Mouse (Mus musculus): ENCODE measurements around the gene Tysnd1. TPM values are rescaled to one million over a fixed set of nuclear protein-coding genes. Genes with fewer than 3 reads are reported as not detected.

The Tysnd1 gene
- polyA plus RNA-seq, 1 experiment from 2014 or later = 37.4 TPM

- Histone ChIP-seq H3K4me1 (no peaks in the 10 kb centered on the region), H3K4me3 (no peak overlapping the region), H3K9me3 (replicated peaks) (no peaks in the 10 kb centered on the region), H3K27me3 (no peaks in the 10 kb centered on the region; the same call in 1 of the 2 replicates), H3K27ac (no peak overlapping the region), H3K9ac (no peak overlapping the region), H3K4me2 (replicated peaks) (no peak overlapping the region), H3K36me3 (no peaks in the 10 kb centered on the region)
- ATAC-seq (ENCODE audit: low FRiP score) = no peak
- 70% methylated on average over 3 of the region's 3 CpGs for WGBS
These were observed 26.9 kb downstream of the Tysnd1 start for GRCm38 (mm10) chr10:61722215-61722614.

- ATAC-seq (ENCODE audit: low FRiP score) = no peak
- 77% methylated on average over 6 of the region's 6 CpGs for WGBS
- no peaks in the 10 kb centered on the region for H3K9me3 ChIP-seq (replicated peaks)
These were observed 28.0 kb downstream of the Tysnd1 start for GRCm38 (mm10) chr10:61723271-61723670.

GRCm38 (mm10) chr10:61729181-61729580 is 33.9 kb downstream of the Tysnd1 start:
- Histone ChIP-seq H3K4me1 (no peaks in the 10 kb centered on the region), H3K9ac (no peak overlapping the region), H3K27ac (no peak overlapping the region), H3K27me3 (no peaks in the 10 kb centered on the region), H3K4me3 (no peak overlapping the region), H3K9me3 (replicated peaks) (peaks cover 3% of the 10 kb centered on the region; the same call in 1 of the 2 replicates), H3K4me2 (replicated peaks) (no peak overlapping the region), H3K36me3 (no peaks in the 10 kb centered on the region)
- WGBS = 82% methylated on average over 11 of the region's 11 CpGs
- ATAC-seq (ENCODE audit: low FRiP score) = no peak

More at GRCm38 (mm10) chr10:61723271-61723670, 28.0 kb downstream of the Tysnd1 start:
- no peak overlapping the region for H3K27ac ChIP-seq
- H3K9ac ChIP-seq = no peak overlapping the region
- H3K4me2 ChIP-seq (replicated peaks) = no peak overlapping the region
- no peaks in the 10 kb centered on the region for H3K27me3 ChIP-seq
- H3K36me3 ChIP-seq = no peaks in the 10 kb centered on the region
- H3K4me1 ChIP-seq = no peaks in the 10 kb centered on the region
- H3K4me3 ChIP-seq = no peak overlapping the region

GRCm38 (mm10) chr10:61730171-61730570 is 34.9 kb downstream of the Tysnd1 start:
- H3K4me1 ChIP-seq = no peaks in the 10 kb centered on the region
- no peak overlapping the region for H3K9ac ChIP-seq
- H3K4me2 ChIP-seq (replicated peaks) = no peak overlapping the region
- H3K9me3 ChIP-seq (replicated peaks) = peaks cover 3% of the 10 kb centered on the region; the same call in 1 of the 2 replicates
- no peak for ATAC-seq (ENCODE audit: low FRiP score)
- WGBS = 91% methylated on average over 6 of the region's 6 CpGs
- H3K36me3 ChIP-seq = no peaks in the 10 kb centered on the region
- H3K4me3 ChIP-seq = no peak overlapping the region
- no peak overlapping the region for H3K27ac ChIP-seq
- no peaks in the 10 kb centered on the region for H3K27me3 ChIP-seq

- no peak for ATAC-seq (ENCODE audit: low FRiP score)
- peaks cover 23% of the 10 kb centered on the region for H3K36me3 ChIP-seq
- H3K9ac ChIP-seq = no peak overlapping the region
- H3K4me1 ChIP-seq = no peaks in the 10 kb centered on the region
- H3K27me3 ChIP-seq = no peaks in the 10 kb centered on the region
- H3K9me3 ChIP-seq (replicated peaks) = peaks cover 3% of the 10 kb centered on the region; the same call in 1 of the 2 replicates
- no peak overlapping the region for H3K4me3 ChIP-seq
- 50% methylated on average over 3 of the region's 3 CpGs for WGBS
- H3K27ac ChIP-seq = no peak overlapping the region
- H3K4me2 ChIP-seq (replicated peaks) = no peak overlapping the region
These were observed 39.1 kb downstream of the Tysnd1 start for GRCm38 (mm10) chr10:61734377-61734776.

GRCm38 (mm10) chr10:61736671-61737078 is 41.4 kb downstream of the Tysnd1 start:
- H3K4me1 ChIP-seq = no peaks in the 10 kb centered on the region
- H3K9ac ChIP-seq = no peak overlapping the region
- H3K27me3 ChIP-seq = no peaks in the 10 kb centered on the region
- ATAC-seq (ENCODE audit: low FRiP score) = no peak
- no peak overlapping the region for H3K4me3 ChIP-seq
- peaks cover 46% of the 10 kb centered on the region for H3K36me3 ChIP-seq
- 0 out of 2 replicates have a peak overlapping the region, but pooled peaks have one; percentile 35 for H3K27ac ChIP-seq
- H3K4me2 ChIP-seq (replicated peaks) = no peak overlapping the region
- 73% methylated on average over 10 of the region's 10 CpGs for WGBS
- no peaks in the 10 kb centered on the region for H3K9me3 ChIP-seq (replicated peaks)

- H3K36me3 ChIP-seq = peaks cover 54% of the 10 kb centered on the region
These were observed 42.2 kb downstream of the Tysnd1 start for GRCm38 (mm10) chr10:61737537-61737936.

GRCm38 (mm10) chr10:61738126-61738525 is 42.8 kb downstream of the Tysnd1 start:
- H3K36me3 ChIP-seq = peaks cover 60% of the 10 kb centered on the region
- ATAC-seq (ENCODE audit: low FRiP score) = no peak
- 93% methylated on average over 4 of the region's 4 CpGs for WGBS
- no peak overlapping the region for H3K4me3 ChIP-seq
- H3K27ac ChIP-seq = no peak overlapping the region
- no peaks in the 10 kb centered on the region for H3K9me3 ChIP-seq (replicated peaks)
- no peaks in the 10 kb centered on the region for H3K4me1 ChIP-seq
- no peak overlapping the region for H3K9ac ChIP-seq
- H3K27me3 ChIP-seq = no peaks in the 10 kb centered on the region
- H3K4me2 ChIP-seq (replicated peaks) = no peak overlapping the region

More at GRCm38 (mm10) chr10:61737537-61737936, 42.2 kb downstream of the Tysnd1 start:
- Histone ChIP-seq H3K4me1 (no peaks in the 10 kb centered on the region), H3K4me2 (replicated peaks) (no peak overlapping the region), H3K9me3 (replicated peaks) (no peaks in the 10 kb centered on the region), H3K27ac (no peak overlapping the region), H3K9ac (no peak overlapping the region), H3K4me3 (no peak overlapping the region), H3K27me3 (no peaks in the 10 kb centered on the region)
- no peak for ATAC-seq (ENCODE audit: low FRiP score)
- 85% methylated on average over 1 of the region's 1 CpGs for WGBS

GRCm38 (mm10) chr10:61741306-61741705 is 46.0 kb downstream of the Tysnd1 start:
- ATAC-seq (ENCODE audit: low FRiP score) = no peak
- H3K4me3 ChIP-seq = no peak overlapping the region
- no peaks in the 10 kb centered on the region for H3K27me3 ChIP-seq
- H3K4me2 ChIP-seq (replicated peaks) = no peak overlapping the region
- peaks cover 92% of the 10 kb centered on the region for H3K36me3 ChIP-seq
- H3K27ac ChIP-seq = no peak overlapping the region
- WGBS = 100% methylated on average over 1 of the region's 1 CpGs
- no peaks in the 10 kb centered on the region for H3K9me3 ChIP-seq (replicated peaks)
- H3K9ac ChIP-seq = no peak overlapping the region
- no peaks in the 10 kb centered on the region for H3K4me1 ChIP-seq

GRCm38 (mm10) chr10:61741873-61742272 is 46.6 kb downstream of the Tysnd1 start:
- Histone ChIP-seq H3K27ac (no peak overlapping the region), H3K4me3 (no peak overlapping the region), H3K36me3 (peaks cover 97% of the 10 kb centered on the region), H3K9ac (no peak overlapping the region), H3K4me2 (replicated peaks) (no peak overlapping the region), H3K4me1 (no peaks in the 10 kb centered on the region), H3K9me3 (replicated peaks) (no peaks in the 10 kb centered on the region), H3K27me3 (no peaks in the 10 kb centered on the region)
- 82% methylated on average over 4 of the region's 4 CpGs for WGBS
- no peak for ATAC-seq (ENCODE audit: low FRiP score)

GRCm38 (mm10) chr10:61742336-61742735 is 47.0 kb downstream of the Tysnd1 start:
- Histone ChIP-seq H3K4me2 (replicated peaks) (no peak overlapping the region), H3K27me3 (no peaks in the 10 kb centered on the region), H3K4me3 (no peak overlapping the region), H3K27ac (no peak overlapping the region), H3K4me1 (no peaks in the 10 kb centered on the region), H3K9ac (no peak overlapping the region), H3K36me3 (peaks cover 100% of the 10 kb centered on the region), H3K9me3 (replicated peaks) (no peaks in the 10 kb centered on the region)
- WGBS = 95% methylated on average over 8 of the region's 8 CpGs
- ATAC-seq (ENCODE audit: low FRiP score) = no peak

- 87% methylated on average over 4 of the region's 4 CpGs for WGBS
These were observed 49.8 kb downstream of the Tysnd1 start for GRCm38 (mm10) chr10:61745133-61745532.

GRCm38 (mm10) chr10:61747302-61747701 is 52.0 kb downstream of the Tysnd1 start:
- ATAC-seq (ENCODE audit: low FRiP score) = no peak
- 91% methylated on average over 13 of the region's 13 CpGs for WGBS
- H3K27ac ChIP-seq = no peak overlapping the region
- H3K9ac ChIP-seq = no peak overlapping the region
- H3K27me3 ChIP-seq = no peaks in the 10 kb centered on the region
- H3K4me1 ChIP-seq = no peaks in the 10 kb centered on the region
- H3K9me3 ChIP-seq (replicated peaks) = no peaks in the 10 kb centered on the region
- peaks cover 96% of the 10 kb centered on the region for H3K36me3 ChIP-seq
- no peak overlapping the region for H3K4me3 ChIP-seq
- no peak overlapping the region for H3K4me2 ChIP-seq (replicated peaks)

More at GRCm38 (mm10) chr10:61745133-61745532, 49.8 kb downstream of the Tysnd1 start:
- no peaks in the 10 kb centered on the region for H3K9me3 ChIP-seq (replicated peaks)
- peaks cover 97% of the 10 kb centered on the region for H3K36me3 ChIP-seq
- no peak overlapping the region for H3K4me3 ChIP-seq
- H3K27ac ChIP-seq = no peak overlapping the region
- H3K4me2 ChIP-seq (replicated peaks) = no peak overlapping the region
- no peak overlapping the region for H3K9ac ChIP-seq
- H3K4me1 ChIP-seq = no peaks in the 10 kb centered on the region
- ATAC-seq (ENCODE audit: low FRiP score) = no peak
- no peaks in the 10 kb centered on the region for H3K27me3 ChIP-seq
